Mouse (Mus musculus) left cerebral cortex, adult 18-20 months (tissue): ENCODE measurements around the gene Tmem263. TPM values are rescaled to one million over a fixed set of nuclear protein-coding genes. Genes with fewer than 3 reads are reported as not detected.
A peak's percentile ranks its signal among the peaks of the same experiment; 100 is the strongest.

Experiments
- DNase-seq, 2 experiments: peaks; one replicate each; pipeline ENCODE4 v3.0.0; 2021 to 2022; ENCODE audit warnings: low spot score in 2 of 2, mixed read lengths in 1 of 2
- long read RNA-seq, 2 experiments: library from polyadenylated mRNA; stranded (forward); transcript quantifications; one replicate each; pipeline ENCODE4 v2.0.0; 2021
- total RNA-seq, 2 experiments: library from RNA; stranded (reverse); gene quantifications; 2 replicates each; pipeline ENCODE4 v1.2.3; 2021

The Tmem263 gene
- 10 to 100 TPM; 37.8 to 43.6 TPM for total RNA-seq
- long read RNA-seq, experiment 1, transcript Tmem263-201 (3 exons, 3,616 nt): major isoform, 57 of 61 reads
- long read RNA-seq, experiment 1, partial matches to known transcripts: 4 of 61 reads
- long read RNA-seq, experiment 1, other reads (novel, unspliced or antisense): 0 of 61 reads
- long read RNA-seq, experiment 2, transcript Tmem263-201 (3 exons, 3,616 nt): major isoform, 36 of 38 reads
- long read RNA-seq, experiment 2, partial matches to known transcripts: 2 of 38 reads
- long read RNA-seq, experiment 2, other reads (novel, unspliced or antisense): 0 of 38 reads

GRCm38 (mm10) chr10:85102247-85103084 lies at the start of gene Tmem263, which contains the start of gene Fhl4:
TSS of gene Tmem263 (plus strand) at chr10:85102627.
TSS of gene Fhl4 (minus strand) at chr10:85102495.
- peak; percentile 61 to 69 for DNase-seq

- DNase-seq: no peak
Measured at GRCm38 (mm10) chr10:85054876-85055275, 47.6 kb upstream of the Tmem263 start.

GRCm38 (mm10) chr10:85071605-85072152 lies 30.7 kb upstream of the Tmem263 start:
- no peak for DNase-seq

- peak in 1 of 2 experiments; percentile 11 for DNase-seq
Measured at GRCm38 (mm10) chr10:85101841-85102240, 586 bp upstream of the Tmem263 start.

GRCm38 (mm10) chr10:85103085-85103885 lies 858 bp downstream of the Tmem263 start:
- DNase-seq: peak; percentile 17 to 39

GRCm38 (mm10) chr10:85114409-85114808 lies 12.0 kb downstream of the Tmem263 start:
- no peak for DNase-seq

GRCm38 (mm10) chr10:85125184-85125583 lies 22.8 kb downstream of the Tmem263 start:
- no peak for DNase-seq

- peak; percentile 92 to 94 for DNase-seq
Measured at GRCm38 (mm10) chr10:85127395-85128287, 25.2 kb downstream of the Tmem263 start, which contains the start of gene Mterf2. TSS of gene Mterf2 (minus strand) at chr10:85128027.

- no peak for DNase-seq
Measured at GRCm38 (mm10) chr10:85128453-85128852, 26.0 kb downstream of the Tmem263 start.

GRCm38 (mm10) chr10:85136573-85136972 lies 34.1 kb downstream of the Tmem263 start:
- DNase-seq: no peak

GRCm38 (mm10) chr10:85141465-85141864 lies 39.0 kb downstream of the Tmem263 start:
- no peak for DNase-seq

- DNase-seq: no peak
Measured at GRCm38 (mm10) chr10:85146282-85146681, 43.9 kb downstream of the Tmem263 start.

GRCm38 (mm10) chr10:85149226-85149625 lies 46.8 kb downstream of the Tmem263 start:
- no peak for DNase-seq

GRCm38 (mm10) chr10:85154195-85154594 lies 51.8 kb downstream of the Tmem263 start:
- peak; percentile 56 to 78 for DNase-seq

GRCm38 (mm10) chr10:85157451-85157850 lies 55.0 kb downstream of the Tmem263 start:
- DNase-seq: no peak

GRCm38 (mm10) chr10:85159989-85160619 lies 57.7 kb downstream of the Tmem263 start:
- DNase-seq: no peak

- DNase-seq: no peak
Measured at GRCm38 (mm10) chr10:85161745-85162351, 59.4 kb downstream of the Tmem263 start.

- DNase-seq: no peak
Measured at GRCm38 (mm10) chr10:85164791-85165190, 62.4 kb downstream of the Tmem263 start.

GRCm38 (mm10) chr10:85165306-85165705 lies 62.9 kb downstream of the Tmem263 start:
- no peak for DNase-seq
